Mouse (Mus musculus) spleen, adult 2 months (tissue): Measurements from ENCODE around the gene Extl2. TPM values are rescaled to one million over a fixed set of nuclear protein-coding genes. Genes with fewer than 3 reads are reported as not detected.

Experiments used
- DNase-seq, 2 experiments: peaks; one replicate each; pipeline versions ENCODE4 v3.0.0 to v3.0.0-alpha.2; 2012 to 2021; ENCODE audit warnings: low spot score in 2 of 2, low read depth in 1 of 2
- H3K27ac ChIP-seq: fragments of 200-500 bp; 2 replicates; pipeline ENCODE4 v1.5.1; 2012; ENCODE audit warnings: low read length, inconsistent platforms; ENCODE audit not compliant: insufficient read depth
- H3K27me3 ChIP-seq: fragments of 200-500 bp; 2 replicates; pipeline ENCODE4 v1.6.1; 2012; ENCODE audit warnings: mild to moderate bottlenecking, moderate library complexity, low read length, inconsistent platforms; ENCODE audit not compliant: control insufficient read depth, insufficient read depth
- H3K36me3 ChIP-seq: fragments of 200-500 bp; 2 replicates; pipeline ENCODE4 v1.6.1; 2012; ENCODE audit warnings: mild to moderate bottlenecking, low read length, inconsistent platforms; ENCODE audit not compliant: control insufficient read depth, insufficient read depth
- H3K4me1 ChIP-seq: fragments of 200-500 bp; 2 replicates; pipeline ENCODE4 v1.6.1; 2011; ENCODE audit warnings: inconsistent platforms; ENCODE audit not compliant: control insufficient read depth, insufficient read depth, insufficient read length
- H3K4me3 ChIP-seq: fragments of 200-500 bp; 2 replicates; pipeline ENCODE4 v1.5.1; 2011; ENCODE audit warnings: mild to moderate bottlenecking, inconsistent platforms; ENCODE audit not compliant: insufficient read depth, insufficient read length; ENCODE audit errors: extremely low read depth
- CTCF ChIP-seq: fragments of 200-500 bp; IDR thresholded peaks from 2 replicates; pipeline ENCODE4 v1.5.1; 2011; ENCODE audit warnings: mild to moderate bottlenecking, inconsistent platforms; ENCODE audit not compliant: insufficient read depth, insufficient read length, insufficient replicate concordance; ENCODE audit errors: extremely low read depth
- POLR2A ChIP-seq: fragments of 200-500 bp; IDR thresholded peaks from 2 replicates; pipeline ENCODE4 v1.6.1; 2011; ENCODE audit warnings: low read depth, low read length, inconsistent platforms
- WGBS: fragments of 180-500 bp; shearing (Covaris S2); methylation state at CpG from one replicate; pipeline ENCODE4 v1.1.7; 2018; 5-methylcytosine and 5-hydroxymethylcytosine counted together
- polyA plus RNA-seq: library from polyadenylated mRNA; depleted of rRNA; stranded (reverse); fragments of >200 nt; gene quantifications from 2 replicates; pipeline ENCODE4 v1.2.3, GENCODE M21; 2012

Gene Extl2
- polyA plus RNA-seq, 1 experiment = 4.4 TPM

DNA sequence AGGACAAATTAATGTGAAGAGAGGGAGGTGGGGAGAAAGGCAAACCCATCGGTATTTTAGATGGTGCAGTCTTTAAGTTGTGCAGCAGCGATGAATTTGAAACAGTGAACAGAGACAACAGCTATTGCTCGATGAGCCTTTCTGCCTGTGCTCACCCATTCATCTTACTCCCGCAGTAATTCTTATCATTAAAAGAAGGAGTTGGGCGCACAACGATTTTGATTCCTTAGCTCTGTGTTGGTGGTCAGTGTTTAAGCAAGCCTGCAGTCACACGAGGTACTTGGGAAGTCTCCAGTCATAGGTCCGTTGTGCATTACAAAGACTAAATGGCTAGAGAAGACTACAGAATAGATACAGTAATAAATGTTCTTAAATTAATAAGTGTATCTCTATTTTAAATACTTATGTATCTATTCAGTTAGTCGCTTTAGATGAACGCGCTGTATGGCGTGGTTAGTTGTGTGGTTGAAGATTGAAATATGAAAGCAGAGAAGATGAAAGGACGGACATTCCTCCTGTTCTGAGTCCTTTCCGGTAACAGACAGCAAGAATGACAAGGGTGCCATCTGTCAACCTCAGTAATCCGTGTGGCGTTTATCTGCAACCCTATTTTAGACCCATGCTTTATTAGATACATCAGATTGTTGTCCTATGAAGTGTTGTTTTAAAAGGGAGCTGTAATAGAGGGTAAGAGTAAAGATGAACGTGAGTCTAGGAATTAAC is 2.5 kb downstream of the Extl2 start:
- no peak overlapping the region for H3K27ac ChIP-seq
- TF ChIP-seq CTCF (no peak), POLR2A (no peak)
- no peak for DNase-seq
- H3K4me1 ChIP-seq = no peaks in the 10 kb centered on the region
- peaks cover 2% of the 10 kb centered on the region; the same call in 1 of the 2 replicates for H3K36me3 ChIP-seq
- 91% methylated on average over 17 of the region's 17 CpGs for WGBS
- H3K4me3 ChIP-seq = no peak overlapping the region
- H3K27me3 ChIP-seq = no peaks in the 10 kb centered on the region

DNA sequence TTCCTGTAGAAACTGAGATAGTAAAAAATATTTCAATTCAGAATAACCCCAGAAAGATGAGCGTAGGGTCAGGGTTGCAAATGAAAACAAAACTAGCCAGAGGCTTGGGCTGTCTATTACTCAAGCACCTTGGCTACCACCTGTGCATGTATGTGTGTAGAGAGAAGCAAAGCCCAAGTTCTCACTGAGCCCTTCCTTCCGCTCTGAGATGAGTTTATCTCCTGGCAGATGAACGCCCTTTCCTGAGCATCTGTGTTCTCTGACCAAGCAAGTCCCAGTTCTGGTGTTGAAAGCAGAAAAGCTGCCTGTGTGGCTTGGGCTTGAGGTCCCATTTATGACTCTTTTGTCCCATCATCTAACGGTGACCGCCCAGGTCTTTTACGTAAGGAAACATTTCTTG is 7.6 kb downstream of the Extl2 start:
- H3K27ac ChIP-seq = no peak overlapping the region
- H3K27me3 ChIP-seq = no peaks in the 10 kb centered on the region
- DNase-seq = no peak
- no peak overlapping the region for H3K4me3 ChIP-seq
- WGBS = 98% methylated on average over 6 of the region's 6 CpGs
- TF ChIP-seq POLR2A (no peak), CTCF (no peak)
- H3K36me3 ChIP-seq = 0 out of 2 replicates have a peak, but pooled peaks cover 2% of the 10 kb centered on the region
- H3K4me1 ChIP-seq = no peaks in the 10 kb centered on the region

DNA sequence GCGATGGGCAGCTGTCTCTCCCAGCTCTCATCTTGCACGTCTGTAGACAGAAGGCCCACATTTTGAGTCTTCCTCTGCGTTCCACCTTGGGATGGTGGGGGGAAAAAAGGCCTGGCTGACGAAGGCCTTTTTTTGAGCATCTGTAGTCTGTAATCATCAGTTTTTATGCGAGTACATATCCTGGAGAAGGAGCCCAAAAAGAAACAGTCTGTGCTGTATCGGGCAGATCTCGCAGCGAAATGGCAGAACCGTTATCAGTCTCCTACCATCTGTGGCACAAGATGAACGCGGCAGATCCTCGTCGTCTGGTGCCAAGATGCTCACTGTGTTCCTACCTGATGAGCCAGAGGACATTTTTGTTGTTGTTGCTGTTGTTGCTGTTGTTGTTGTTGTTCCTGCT is 8.9 kb downstream of the Extl2 start:
- Histone ChIP-seq H3K36me3 (0 out of 2 replicates have a peak, but pooled peaks cover 2% of the 10 kb centered on the region), H3K4me3 (no peak overlapping the region), H3K27ac (no peak overlapping the region), H3K27me3 (no peaks in the 10 kb centered on the region), H3K4me1 (no peaks in the 10 kb centered on the region)
- DNase-seq = no peak
- 97% methylated on average over 13 of the region's 13 CpGs for WGBS
- TF ChIP-seq POLR2A = no peak
- no peak for TF ChIP-seq CTCF

DNA sequence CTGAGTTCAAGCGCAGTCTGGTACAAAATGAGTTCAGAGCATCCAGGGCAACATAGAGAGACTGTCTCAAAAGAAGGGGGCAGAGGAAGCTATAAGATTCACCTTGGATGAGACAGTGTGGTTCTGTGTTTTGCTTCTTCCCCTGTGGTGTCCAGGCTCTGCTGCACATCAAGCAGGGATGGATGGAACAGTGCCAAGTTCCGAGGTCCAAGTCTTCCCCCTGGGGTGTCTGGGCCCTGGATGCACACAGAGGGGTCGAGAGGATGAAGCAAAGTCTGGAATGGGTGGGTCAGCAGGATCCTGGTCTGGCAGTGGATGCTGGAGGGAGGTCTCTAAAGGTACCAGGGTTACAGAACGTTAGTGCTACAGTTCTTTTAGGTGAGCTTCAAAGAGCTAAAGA is 11.3 kb downstream of the Extl2 start:
- DNase-seq = no peak
- H3K27me3 ChIP-seq = no peaks in the 10 kb centered on the region
- H3K4me1 ChIP-seq = no peaks in the 10 kb centered on the region
- no peak overlapping the region for H3K4me3 ChIP-seq
- H3K27ac ChIP-seq = no peak overlapping the region
- no peak for TF ChIP-seq CTCF
- TF ChIP-seq POLR2A = no peak
- WGBS = 88% methylated on average over 4 of the region's 4 CpGs
- H3K36me3 ChIP-seq = no peaks in the 10 kb centered on the region

DNA sequence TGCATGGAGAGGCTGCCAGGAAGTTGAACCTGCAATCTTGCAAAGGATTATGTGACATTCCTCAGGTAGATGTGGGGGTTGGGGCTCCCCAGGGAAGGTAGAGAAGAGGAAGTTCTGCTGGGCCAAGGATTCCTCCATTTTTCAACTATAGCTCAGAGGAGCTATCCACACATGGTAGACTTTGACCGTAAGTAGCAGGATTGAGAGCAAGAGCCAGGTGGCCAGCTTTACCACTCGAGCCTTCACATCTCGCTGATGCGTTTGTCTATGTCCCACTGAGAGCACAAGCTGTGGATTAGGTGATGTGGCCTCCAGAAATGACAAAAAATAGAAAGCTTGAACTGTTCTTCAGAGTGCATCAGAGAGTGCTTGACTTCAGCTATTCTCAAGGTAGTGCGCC is 11.9 kb downstream of the Extl2 start:
- no peaks in the 10 kb centered on the region for H3K27me3 ChIP-seq
- 95% methylated on average over 5 of the region's 5 CpGs for WGBS
- no peaks in the 10 kb centered on the region for H3K36me3 ChIP-seq
- no peak for DNase-seq
- TF ChIP-seq CTCF (no peak), POLR2A (no peak)
- no peak overlapping the region for H3K27ac ChIP-seq
- H3K4me1 ChIP-seq = no peaks in the 10 kb centered on the region
- H3K4me3 ChIP-seq = no peak overlapping the region

DNA sequence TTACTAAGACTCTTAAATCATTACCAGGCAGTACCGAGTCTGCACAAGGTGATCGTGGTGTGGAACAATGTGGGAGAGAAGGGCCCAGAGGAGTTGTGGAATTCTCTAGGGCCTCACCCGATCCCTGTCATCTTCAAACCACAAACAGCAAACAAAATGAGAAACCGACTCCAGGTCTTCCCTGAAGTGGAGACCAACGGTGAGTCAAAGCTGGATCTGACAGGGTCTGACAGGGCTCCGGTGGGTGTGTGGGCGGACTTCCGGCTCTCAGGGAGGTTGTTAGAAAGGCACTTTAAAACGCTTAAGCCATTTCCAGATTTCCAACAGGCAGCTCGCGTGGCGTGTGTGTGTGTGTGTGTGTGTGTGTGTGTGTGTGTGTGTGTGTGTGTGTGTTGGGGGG is 17.0 kb downstream of the Extl2 start:
- WGBS = 90% methylated on average over 12 of the region's 12 CpGs
- Histone ChIP-seq H3K27me3 (no peaks in the 10 kb centered on the region), H3K36me3 (peaks cover 3% of the 10 kb centered on the region; the same call in 1 of the 2 replicates), H3K4me3 (no peak overlapping the region), H3K4me1 (no peaks in the 10 kb centered on the region), H3K27ac (no peak overlapping the region)
- TF ChIP-seq POLR2A (no peak), CTCF (no peak)
- no peak for DNase-seq

DNA sequence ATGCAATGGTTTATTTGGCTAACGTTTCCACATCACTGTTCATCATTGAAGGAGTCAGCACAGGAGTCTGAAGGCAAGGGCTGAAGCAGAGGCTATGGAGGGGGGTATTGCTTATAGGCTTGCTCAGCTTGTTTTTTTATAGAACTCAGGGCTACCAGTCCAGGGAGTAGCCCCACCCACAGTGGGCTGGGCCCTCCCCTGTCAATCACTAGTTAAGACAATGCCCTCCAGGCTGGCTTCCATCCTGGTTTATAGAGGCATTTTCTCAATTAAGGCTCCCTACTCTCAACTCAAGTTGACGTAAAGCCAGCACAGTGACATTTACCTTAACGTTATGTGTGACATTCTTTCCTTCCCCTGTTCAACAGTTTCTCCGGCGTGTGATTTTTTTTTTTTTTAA is 17.4 kb downstream of the Extl2 start:
- no peaks in the 10 kb centered on the region for H3K27me3 ChIP-seq
- H3K4me3 ChIP-seq = no peak overlapping the region
- WGBS = 96% methylated on average over 5 of the region's 5 CpGs
- H3K27ac ChIP-seq = no peak overlapping the region
- no peak for DNase-seq
- peaks cover 3% of the 10 kb centered on the region; the same call in 1 of the 2 replicates for H3K36me3 ChIP-seq
- TF ChIP-seq CTCF (no peak), POLR2A (no peak)
- no peaks in the 10 kb centered on the region for H3K4me1 ChIP-seq

DNA sequence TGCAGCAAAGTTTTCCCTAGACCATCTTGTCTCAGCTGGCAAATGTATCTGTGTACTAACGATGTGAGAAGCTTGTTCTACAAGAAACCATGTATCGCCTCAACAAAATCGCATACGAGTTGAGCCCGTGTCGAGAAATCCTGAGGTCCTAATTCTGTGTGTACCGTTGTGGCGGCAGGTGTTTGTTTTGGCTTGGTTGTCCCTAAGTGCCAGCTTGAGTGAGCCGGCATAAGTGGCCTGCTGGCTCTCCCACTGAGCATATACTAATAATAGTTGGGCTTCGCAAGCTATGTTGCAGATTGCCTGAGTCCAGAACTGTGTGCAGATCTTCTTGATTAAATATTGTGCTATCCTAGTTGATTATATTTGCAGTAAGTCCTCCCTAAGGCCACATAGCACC is 18.4 kb downstream of the Extl2 start:
- Histone ChIP-seq H3K36me3 (peaks cover 3% of the 10 kb centered on the region; the same call in 1 of the 2 replicates), H3K4me3 (no peak overlapping the region), H3K27me3 (no peaks in the 10 kb centered on the region), H3K4me1 (no peaks in the 10 kb centered on the region), H3K27ac (no peak overlapping the region)
- WGBS = 96% methylated on average over 10 of the region's 10 CpGs
- DNase-seq = no peak
- TF ChIP-seq CTCF (no peak), POLR2A (no peak)
